Mouse (Mus musculus) kidney, adult 11 months (tissue): ENCODE results near the gene Trim59.

Experiments used
- DNase-seq: peaks from one replicate; pipeline ENCODE4 v3.0.0; 2022

Gene Trim59

GRCm38 (mm10) chr3:69004437-69005337 is 39.9 kb downstream of the Trim59 start, which contains the start of the genes Ift80 and Smc4:
Gene Ift80 (minus strand): TSS chr3:69004570.
Gene Smc4 (plus strand): TSS chr3:69004738.
- peak; percentile 95 for DNase-seq

- DNase-seq, result no peak
Measured at GRCm38 (mm10) chr3:69004055-69004436, 40.5 kb downstream of the Trim59 start.

- no peak for DNase-seq
Measured at GRCm38 (mm10) chr3:69002781-69003180, 41.8 kb downstream of the Trim59 start.

- no peak for DNase-seq
Measured at GRCm38 (mm10) chr3:68986550-68986949, 58.0 kb downstream of the Trim59 start.
